In genomic region chr5:114865279-114865678, GRCm38 (mm10) we compare ENCODE assay signal across 24 mouse cellular contexts. TPM values are rescaled to one million over a fixed set of nuclear protein-coding genes. Genes with fewer than 3 reads are reported as not detected.
"Had no signal": no experiment of that assay in that cellular context is flagged by ENCODE, and none has a peak within 500 bp of the region (broad histone marks: within the 10 kb centered on the region; RNA-seq: fewer than 3 reads in every experiment).

No protein-coding gene starts in this region.

- H3K9ac ChIP-seq: liver, embryonic 12.5 days; liver, embryonic 14.5 days; lung, embryonic 14.5 days; midbrain, embryonic 12.5 days; neural tube, embryonic 13.5 days; neural tube, embryonic 15.5 days; stomach, embryonic 15.5 days had no signal

- H3K4me2 ChIP-seq: liver, embryonic 12.5 days; lung, embryonic 14.5 days; midbrain, embryonic 12.5 days; neural tube, embryonic 13.5 days; neural tube, embryonic 15.5 days; stomach, embryonic 15.5 days had no signal

- H3K36me3 ChIP-seq: liver, embryonic 12.5 days; midbrain, embryonic 10.5 days; midbrain, embryonic 12.5 days; neural tube, embryonic 13.5 days; neural tube, embryonic 15.5 days; stomach, embryonic 15.5 days had no signal

- H3K4me3 ChIP-seq: liver, embryonic 12.5 days; midbrain, embryonic 10.5 days; midbrain, embryonic 12.5 days; myocyte; neural tube, embryonic 13.5 days; neural tube, embryonic 15.5 days; stomach, embryonic 15.5 days had no signal

- H3K27me3 ChIP-seq: neural tube, embryonic 13.5 days; neural tube, embryonic 15.5 days; stomach, embryonic 15.5 days had no signal

- DNase-seq: lung, adult 18-20 months; lung, embryonic 14.5 days; lung, postnatal 10 days; midbrain, embryonic 14.5 days; retina, postnatal 1 day; right cerebral cortex, adult 18-20 months; right cerebral cortex, postnatal 25 days; thymus, adult 2 months; thymus, postnatal 25 days had no signal

- H3K9me3 ChIP-seq: stomach, embryonic 15.5 days had no signal

- H3K4me1 ChIP-seq: liver, embryonic 12.5 days; midbrain, embryonic 12.5 days; neural tube, embryonic 13.5 days; stomach, embryonic 15.5 days had no signal

- H3K27ac ChIP-seq: liver, embryonic 12.5 days; liver, embryonic 14.5 days; midbrain, embryonic 10.5 days; midbrain, embryonic 12.5 days; neural tube, embryonic 13.5 days; neural tube, embryonic 15.5 days; stomach, embryonic 15.5 days; stomach, postnatal 0 days had no signal

RNA-seq across cellular contexts. Expression of gene Gm9936, which starts 6.8 kb away (rescaled TPM):
- total RNA-seq: megakaryocyte, adult 5-6 weeks; megakaryocyte-erythroid progenitor cell, adult 5-6 weeks had no signal
- polyA plus RNA-seq: liver, embryonic 12.5 days; liver, embryonic 14.5 days; lung, embryonic 14.5 days; thymus, adult 2 months had no signal

RNA-seq across cellular contexts. Expression of gene 4930519G04Rik, which starts 11.8 kb away (rescaled TPM):
- total RNA-seq: megakaryocyte-erythroid progenitor cell, adult 5-6 weeks had no signal
- polyA plus RNA-seq: liver, embryonic 12.5 days; liver, embryonic 14.5 days; liver, embryonic 16.5 days; lung, embryonic 14.5 days; lung, embryonic 16.5 days; midbrain, embryonic 10.5 days; midbrain, embryonic 12.5 days; midbrain, embryonic 14.5 days; midbrain, embryonic 16.5 days; myocyte; neural tube, embryonic 11.5 days; neural tube, embryonic 13.5 days; neural tube, embryonic 15.5 days; stomach, embryonic 15.5 days; stomach, postnatal 0 days; thymus, adult 2 months had no signal

RNA-seq across cellular contexts. Expression of gene Oasl1, which starts 57.8 kb away (rescaled TPM):
- polyA plus RNA-seq: midbrain, embryonic 10.5 days; midbrain, embryonic 16.5 days had no signal
